Mouse (Mus musculus) hematopoietic stem cell, adult 5-6 weeks (primary cell): ENCODE results near the gene Daxx. TPM values are rescaled to one million over a fixed set of nuclear protein-coding genes. Genes with fewer than 3 reads are reported as not detected.

Source experiments
- ATAC-seq, 2 experiments: fragments of 125-278 bp in 1 of 2; replicated peaks in 1 of 2; 2 replicates each; pipeline ENCODE4 v1.8.0; 2016 to 2017; ENCODE audit warnings: inconsistent platforms in 2 of 2, mild to moderate bottlenecking in 2 of 2, moderate number of reproducible peaks in 2 of 2, low read depth in 1 of 2, moderate TSS enrichment in 1 of 2; ENCODE audit not compliant: low FRiP score in 2 of 2, poor library complexity in 2 of 2, severe bottlenecking in 2 of 2, insufficient read depth in 1 of 2, low TSS enrichment in 1 of 2
- total RNA-seq: library from RNA; stranded (forward); fragments of 172-1452, 232-1000 nt; gene quantifications from 2 replicates; pipeline ENCODE4 v1.2.3, GENCODE M21; 2017

Daxx gene
- total RNA-seq, 1 experiment from 2014 or later: 26.5 TPM

GRCm38 (mm10) chr17:33916294-33916693, 7.1 kb downstream of the Daxx start:
- no peak for ATAC-seq

DNA sequence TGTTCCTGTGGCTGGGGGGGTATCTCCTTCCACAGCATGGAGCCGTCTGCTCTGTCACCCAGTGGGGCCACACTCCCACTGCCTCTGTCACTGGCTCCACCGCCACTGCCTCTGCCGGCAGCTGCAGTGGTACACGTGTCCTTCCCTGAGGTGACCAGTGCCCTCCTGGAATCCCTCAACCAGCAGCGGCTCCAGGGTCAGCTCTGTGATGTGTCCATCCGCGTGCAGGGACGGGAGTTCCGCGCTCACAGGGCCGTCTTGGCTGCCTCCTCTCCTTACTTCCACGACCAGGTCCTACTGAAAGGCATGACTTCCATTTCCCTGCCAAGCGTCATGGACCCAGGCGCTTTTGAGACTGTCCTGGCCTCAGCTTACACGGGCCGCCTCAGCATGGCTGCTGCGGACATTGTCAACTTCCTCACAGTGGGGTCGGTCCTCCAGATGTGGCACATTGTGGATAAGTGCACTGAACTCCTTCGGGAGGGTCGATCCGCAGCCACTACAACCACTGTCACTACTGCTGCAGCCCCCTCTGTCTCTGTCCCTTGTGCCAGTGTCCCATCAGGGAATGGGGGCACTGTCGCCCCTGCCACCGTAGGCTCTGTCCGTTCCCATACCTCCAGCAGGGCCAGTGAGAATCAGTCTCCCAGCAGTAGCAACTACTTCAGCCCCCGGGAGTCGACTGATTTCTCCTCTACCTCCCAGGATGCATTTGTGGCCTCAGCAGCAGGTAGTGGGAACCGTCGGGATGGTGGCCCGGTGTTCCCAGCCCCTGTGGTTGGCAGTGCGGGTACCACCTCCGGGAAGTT, 7.8 kb downstream of the Daxx start:
- no peak for ATAC-seq

GRCm38 (mm10) chr17:33917656-33918292, 8.6 kb downstream of the Daxx start:
- ATAC-seq: no peak

DNA sequence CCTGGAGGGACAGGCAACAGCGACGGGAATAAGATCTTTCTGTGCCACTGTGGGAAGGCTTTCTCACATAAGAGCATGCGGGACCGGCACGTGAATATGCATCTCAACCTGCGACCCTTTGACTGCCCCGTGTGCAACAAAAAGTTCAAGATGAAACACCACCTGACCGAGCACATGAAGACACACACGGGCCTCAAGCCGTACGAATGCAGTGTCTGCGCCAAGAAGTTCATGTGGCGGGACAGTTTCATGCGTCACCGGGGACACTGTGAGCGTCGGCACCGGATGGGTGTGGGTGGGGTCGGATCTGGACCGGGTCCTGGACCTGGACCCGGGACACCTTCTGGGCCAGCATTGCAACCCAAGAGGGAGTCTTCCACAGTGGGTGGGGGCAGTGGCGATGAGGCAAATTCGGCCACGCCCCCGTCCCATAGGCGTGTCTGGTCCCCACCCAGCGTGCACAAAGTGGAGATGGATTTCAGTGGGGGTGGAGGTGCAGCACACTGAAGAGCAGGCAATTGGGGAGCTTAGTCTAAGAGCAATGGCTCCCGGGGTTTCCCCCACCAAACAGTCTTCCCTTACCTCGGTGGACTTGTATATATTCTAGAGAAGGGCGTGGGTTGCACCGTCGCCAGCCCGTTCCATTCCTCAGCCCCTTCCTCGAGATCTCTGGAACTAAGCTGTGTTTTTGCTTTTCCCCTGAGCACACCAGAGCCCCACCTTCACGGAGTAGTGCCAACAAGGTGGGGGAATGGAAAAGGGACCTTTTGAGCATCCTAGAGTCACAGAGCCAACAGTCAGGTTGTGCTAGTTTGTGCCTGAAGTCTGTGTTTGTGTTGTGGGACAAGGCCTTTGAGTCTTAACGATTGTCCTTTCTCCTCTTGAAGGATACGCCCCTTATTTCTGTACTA, 9.3 kb downstream of the Daxx start:
- ATAC-seq: no peak

- ATAC-seq: peak; percentile 61 to 70
These were observed 10.4 kb downstream of the Daxx start for GRCm38 (mm10) chr17:33919351-33920281.

GRCm38 (mm10) chr17:33920282-33921097, 11.3 kb downstream of the Daxx start:
- ATAC-seq: peak; percentile 30 to 48; a peak in 1 of 4 replicates

- no peak for ATAC-seq
These were observed 12.1 kb downstream of the Daxx start for GRCm38 (mm10) chr17:33921361-33921760.

DNA sequence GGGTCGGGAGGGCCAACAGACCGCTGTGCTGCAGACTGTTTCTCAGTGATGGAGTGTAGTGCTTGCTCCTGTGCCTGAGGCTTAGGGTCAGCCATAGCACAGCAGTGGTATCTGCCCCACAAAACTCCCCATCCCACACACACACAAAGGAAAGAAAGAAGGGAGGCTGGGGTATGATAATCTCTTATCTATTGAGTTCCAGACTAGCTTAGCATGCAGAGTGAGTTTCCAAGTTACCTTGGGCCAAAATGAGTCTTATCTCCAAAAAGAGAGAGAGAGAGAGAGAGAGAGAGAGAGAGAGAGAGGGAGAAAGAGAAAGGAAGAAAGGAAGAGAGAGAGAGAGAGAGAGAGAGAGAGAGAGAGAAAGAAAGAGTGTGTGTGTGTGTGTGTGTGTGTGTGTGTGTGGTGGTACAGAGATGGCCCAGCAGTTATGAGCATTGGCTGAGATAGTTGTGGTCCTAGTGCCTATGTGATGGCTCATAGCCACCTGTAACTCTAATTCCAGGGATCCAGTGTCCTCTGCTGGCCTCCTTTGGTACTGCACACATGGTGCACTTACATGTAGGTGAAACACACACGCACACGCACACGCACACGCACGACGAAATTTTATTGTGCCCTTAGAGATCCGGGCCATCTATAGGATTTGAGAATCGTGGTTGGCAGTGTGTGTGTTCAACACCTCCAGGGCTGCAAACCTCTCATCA, 15.5 kb downstream of the Daxx start:
- no peak for ATAC-seq

DNA sequence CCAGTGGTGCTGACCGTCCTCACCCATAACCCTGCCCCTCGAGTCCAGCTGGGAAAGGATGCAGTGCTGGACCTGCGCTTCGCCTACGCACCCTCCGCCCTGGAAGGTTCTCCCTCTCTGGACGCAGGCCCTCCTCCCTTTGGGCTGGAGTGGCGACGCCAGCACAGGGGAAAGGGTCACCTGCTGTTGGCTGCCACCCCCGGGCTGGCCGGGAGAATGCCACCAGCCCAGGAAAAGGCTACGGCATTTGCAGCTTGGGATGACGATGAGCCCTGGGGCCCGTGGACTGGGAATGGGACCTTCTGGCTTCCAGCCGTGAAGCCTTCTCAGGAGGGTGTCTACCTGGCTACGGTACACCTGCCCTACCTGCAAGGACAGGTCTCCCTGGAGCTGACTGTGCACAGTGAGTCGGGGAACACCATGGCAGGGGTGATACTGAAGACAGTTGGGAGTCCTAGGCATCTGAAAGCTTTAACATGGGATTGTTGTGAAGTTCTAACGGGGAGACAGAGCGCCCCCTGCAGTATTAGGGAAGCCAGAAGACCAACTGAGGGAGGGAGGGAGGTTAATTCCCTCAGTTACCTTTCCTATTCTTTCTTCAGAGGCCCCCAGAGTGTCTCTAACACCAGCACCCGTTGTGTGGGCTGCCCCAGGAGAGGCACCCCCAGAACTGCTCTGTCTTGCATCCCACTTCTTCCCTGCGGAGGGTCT, 16.3 kb downstream of the Daxx start:
- ATAC-seq: no peak

- ATAC-seq: no peak
These were observed 17.2 kb downstream of the Daxx start for GRCm38 (mm10) chr17:33926207-33926932.

GRCm38 (mm10) chr17:33928251-33928947, 19.2 kb downstream of the Daxx start:
- no peak for ATAC-seq

- ATAC-seq: peak; percentile 65 to 77
These were observed 20.4 kb downstream of the Daxx start, which contains the start of gene Rgl2 for GRCm38 (mm10) chr17:33929371-33930279. TSS of gene Rgl2 (plus strand) at chr17:33929543.
